Mouse (Mus musculus): ENCODE measurements around the gene Selenof. TPM values are rescaled to one million over a fixed set of nuclear protein-coding genes. Genes with fewer than 3 reads are reported as not detected.
"Not testable (repeated sequence)": the region's sequence is repeated elsewhere in the genome, so short reads cannot be mapped to it uniquely, and the experiment has no call there.

Gene Selenof
- polyA plus RNA-seq, 1 experiment from 2014 or later = 350 TPM

- H3K4me2 ChIP-seq = no peak overlapping the region
- peaks cover 5% of the 10 kb centered on the region; the same call in 1 of the 2 replicates for H3K36me3 ChIP-seq (ENCODE audit: control insufficient read depth, insufficient read depth, low read length)
- peaks cover 9% of the 10 kb centered on the region for H3K4me1 ChIP-seq (ENCODE audit: control insufficient read depth, insufficient read depth, low read length)
- H3K4me3 ChIP-seq (ENCODE audit: low read depth, low read length) = no peak overlapping the region
- no peaks in the 10 kb centered on the region for H3K9me3 ChIP-seq (replicated peaks; ENCODE audit: control insufficient read depth, low read length)
- H3K27me3 ChIP-seq (ENCODE audit: control insufficient read depth, insufficient read depth, low read length) = no peaks in the 10 kb centered on the region
- no peak overlapping the region for H3K9ac ChIP-seq (ENCODE audit: low read depth, low read length)
- no peak for ATAC-seq (replicated peaks; ENCODE audit: insufficient number of reproducible peaks, low FRiP score, low TSS enrichment)
- WGBS (ENCODE audit: insufficient replicate concordance) = 75% methylated on average over 7 of the region's 7 CpGs
- H3K27ac ChIP-seq (ENCODE audit: low read depth, low read length) = no peak overlapping the region
These were observed 32.7 kb downstream of the Selenof start for GRCm38 (mm10) chr3:144602819-144603218.

GRCm38 (mm10) chr3:144603558-144603957 is 33.5 kb downstream of the Selenof start:
- Histone ChIP-seq H3K4me3 (ENCODE audit: low read depth, low read length) (no peak overlapping the region), H3K36me3 (ENCODE audit: control insufficient read depth, insufficient read depth, low read length) (0 out of 2 replicates have a peak, but pooled peaks cover 2% of the 10 kb centered on the region), H3K4me1 (ENCODE audit: control insufficient read depth, insufficient read depth, low read length) (peaks cover 9% of the 10 kb centered on the region), H3K4me2 (no peak overlapping the region), H3K9me3 (replicated peaks; ENCODE audit: control insufficient read depth, low read length) (no peaks in the 10 kb centered on the region), H3K27ac (ENCODE audit: low read depth, low read length) (no peak overlapping the region), H3K9ac (ENCODE audit: low read depth, low read length) (no peak overlapping the region), H3K27me3 (ENCODE audit: control insufficient read depth, insufficient read depth, low read length) (no peaks in the 10 kb centered on the region)
- 72% methylated on average over 3 of the region's 3 CpGs for WGBS (ENCODE audit: insufficient replicate concordance)
- no peak for ATAC-seq (replicated peaks; ENCODE audit: insufficient number of reproducible peaks, low FRiP score, low TSS enrichment)

- H3K27ac ChIP-seq (ENCODE audit: low read depth, low read length) = no peak overlapping the region
- ATAC-seq (replicated peaks; ENCODE audit: insufficient number of reproducible peaks, low FRiP score, low TSS enrichment) = no peak
- 0 out of 2 replicates have a peak, but pooled peaks cover 2% of the 10 kb centered on the region for H3K36me3 ChIP-seq (ENCODE audit: control insufficient read depth, insufficient read depth, low read length)
- peaks cover 9% of the 10 kb centered on the region for H3K4me1 ChIP-seq (ENCODE audit: control insufficient read depth, insufficient read depth, low read length)
- no peak overlapping the region for H3K4me2 ChIP-seq
- no peak overlapping the region for H3K4me3 ChIP-seq (ENCODE audit: low read depth, low read length)
- no peaks in the 10 kb centered on the region for H3K27me3 ChIP-seq (ENCODE audit: control insufficient read depth, insufficient read depth, low read length)
- no peak overlapping the region for H3K9ac ChIP-seq (ENCODE audit: low read depth, low read length)
- H3K9me3 ChIP-seq (replicated peaks; ENCODE audit: control insufficient read depth, low read length) = no peaks in the 10 kb centered on the region
- WGBS (ENCODE audit: insufficient replicate concordance) = 59% methylated on average over 7 of the region's 7 CpGs
These were observed 34.1 kb downstream of the Selenof start for GRCm38 (mm10) chr3:144604205-144604604.

- not testable (repeated sequence) for ATAC-seq (replicated peaks; ENCODE audit: insufficient number of reproducible peaks, low FRiP score, low TSS enrichment); H3K4me1 ChIP-seq (ENCODE audit: control insufficient read depth, insufficient read depth, low read length); H3K27ac ChIP-seq (ENCODE audit: low read depth, low read length); H3K36me3 ChIP-seq (ENCODE audit: control insufficient read depth, insufficient read depth, low read length); H3K9me3 ChIP-seq (replicated peaks; ENCODE audit: control insufficient read depth, low read length); H3K9ac ChIP-seq (ENCODE audit: low read depth, low read length); H3K27me3 ChIP-seq (ENCODE audit: control insufficient read depth, insufficient read depth, low read length); H3K4me3 ChIP-seq (ENCODE audit: low read depth, low read length); H3K4me2 ChIP-seq
- WGBS (ENCODE audit: insufficient replicate concordance) = 57% methylated on average over 7 of the region's 7 CpGs
These were observed 35.7 kb downstream of the Selenof start for GRCm38 (mm10) chr3:144605811-144606210.

- H3K9ac ChIP-seq (ENCODE audit: low read depth, low read length) = no peak overlapping the region
- no peak overlapping the region for H3K4me3 ChIP-seq (ENCODE audit: low read depth, low read length)
- H3K9me3 ChIP-seq (replicated peaks; ENCODE audit: control insufficient read depth, low read length) = no peaks in the 10 kb centered on the region
- no peak overlapping the region for H3K4me2 ChIP-seq
- H3K4me1 ChIP-seq (ENCODE audit: control insufficient read depth, insufficient read depth, low read length) = peaks cover 9% of the 10 kb centered on the region
- no peak overlapping the region for H3K27ac ChIP-seq (ENCODE audit: low read depth, low read length)
- ATAC-seq (replicated peaks; ENCODE audit: insufficient number of reproducible peaks, low FRiP score, low TSS enrichment) = no peak
- no peaks in the 10 kb centered on the region for H3K36me3 ChIP-seq (ENCODE audit: control insufficient read depth, insufficient read depth, low read length)
- 74% methylated on average over 4 of the region's 4 CpGs for WGBS (ENCODE audit: insufficient replicate concordance)
- no peaks in the 10 kb centered on the region for H3K27me3 ChIP-seq (ENCODE audit: control insufficient read depth, insufficient read depth, low read length)
These were observed 36.3 kb downstream of the Selenof start for GRCm38 (mm10) chr3:144606449-144606848.

- Histone ChIP-seq H3K4me2 (no peak overlapping the region), H3K27ac (ENCODE audit: low read depth, low read length) (no peak overlapping the region), H3K36me3 (ENCODE audit: control insufficient read depth, insufficient read depth, low read length) (no peaks in the 10 kb centered on the region), H3K9me3 (replicated peaks; ENCODE audit: control insufficient read depth, low read length) (no peaks in the 10 kb centered on the region), H3K9ac (ENCODE audit: low read depth, low read length) (no peak overlapping the region), H3K4me1 (ENCODE audit: control insufficient read depth, insufficient read depth, low read length) (peaks cover 10% of the 10 kb centered on the region), H3K27me3 (ENCODE audit: control insufficient read depth, insufficient read depth, low read length) (no peaks in the 10 kb centered on the region), H3K4me3 (ENCODE audit: low read depth, low read length) (no peak overlapping the region)
- 79% methylated on average over 5 of the region's 5 CpGs for WGBS (ENCODE audit: insufficient replicate concordance)
- ATAC-seq (replicated peaks; ENCODE audit: insufficient number of reproducible peaks, low FRiP score, low TSS enrichment) = no peak
These were observed 38.0 kb downstream of the Selenof start for GRCm38 (mm10) chr3:144608090-144608489.

GRCm38 (mm10) chr3:144610759-144611158 is 40.7 kb downstream of the Selenof start:
- no peak for ATAC-seq (replicated peaks; ENCODE audit: insufficient number of reproducible peaks, low FRiP score, low TSS enrichment)
- H3K4me3 ChIP-seq (ENCODE audit: low read depth, low read length) = no peak overlapping the region
- H3K9ac ChIP-seq (ENCODE audit: low read depth, low read length) = no peak overlapping the region
- 45% methylated on average over 5 of the region's 5 CpGs for WGBS (ENCODE audit: insufficient replicate concordance)
- 0 out of 2 replicates have a peak, but pooled peaks cover 3% of the 10 kb centered on the region for H3K4me1 ChIP-seq (ENCODE audit: control insufficient read depth, insufficient read depth, low read length)
- no peaks in the 10 kb centered on the region for H3K9me3 ChIP-seq (replicated peaks; ENCODE audit: control insufficient read depth, low read length)
- no peak overlapping the region for H3K4me2 ChIP-seq
- H3K27ac ChIP-seq (ENCODE audit: low read depth, low read length) = no peak overlapping the region
- no peaks in the 10 kb centered on the region for H3K27me3 ChIP-seq (ENCODE audit: control insufficient read depth, insufficient read depth, low read length)
- no peaks in the 10 kb centered on the region for H3K36me3 ChIP-seq (ENCODE audit: control insufficient read depth, insufficient read depth, low read length)

- no peak for ATAC-seq (replicated peaks; ENCODE audit: insufficient number of reproducible peaks, low FRiP score, low TSS enrichment)
- WGBS (ENCODE audit: insufficient replicate concordance) = 52% methylated on average over 8 of the region's 8 CpGs
- no peak overlapping the region for H3K4me2 ChIP-seq
- H3K9me3 ChIP-seq (replicated peaks; ENCODE audit: control insufficient read depth, low read length) = no peaks in the 10 kb centered on the region
- H3K4me3 ChIP-seq (ENCODE audit: low read depth, low read length) = no peak overlapping the region
- H3K4me1 ChIP-seq (ENCODE audit: control insufficient read depth, insufficient read depth, low read length) = 0 out of 2 replicates have a peak, but pooled peaks cover 3% of the 10 kb centered on the region
- H3K27me3 ChIP-seq (ENCODE audit: control insufficient read depth, insufficient read depth, low read length) = no peaks in the 10 kb centered on the region
- H3K36me3 ChIP-seq (ENCODE audit: control insufficient read depth, insufficient read depth, low read length) = no peaks in the 10 kb centered on the region
- no peak overlapping the region for H3K9ac ChIP-seq (ENCODE audit: low read depth, low read length)
- H3K27ac ChIP-seq (ENCODE audit: low read depth, low read length) = no peak overlapping the region
These were observed 41.6 kb downstream of the Selenof start for GRCm38 (mm10) chr3:144611626-144612271.

- Histone ChIP-seq H3K9ac (ENCODE audit: low read depth, low read length) (no peak overlapping the region), H3K27me3 (ENCODE audit: control insufficient read depth, insufficient read depth, low read length) (no peaks in the 10 kb centered on the region), H3K4me2 (no peak overlapping the region), H3K4me3 (ENCODE audit: low read depth, low read length) (no peak overlapping the region), H3K4me1 (ENCODE audit: control insufficient read depth, insufficient read depth, low read length) (peaks cover 6% of the 10 kb centered on the region; the same call in 1 of the 2 replicates), H3K9me3 (replicated peaks; ENCODE audit: control insufficient read depth, low read length) (no peaks in the 10 kb centered on the region), H3K27ac (ENCODE audit: low read depth, low read length) (no peak overlapping the region), H3K36me3 (ENCODE audit: control insufficient read depth, insufficient read depth, low read length) (no peaks in the 10 kb centered on the region)
- WGBS (ENCODE audit: insufficient replicate concordance) = 62% methylated on average over 6 of the region's 6 CpGs
- ATAC-seq (replicated peaks; ENCODE audit: insufficient number of reproducible peaks, low FRiP score, low TSS enrichment) = no peak
These were observed 42.3 kb downstream of the Selenof start for GRCm38 (mm10) chr3:144612382-144612781.

Measured in heart, embryonic 11.5 days (tissue).